Mouse (Mus musculus): Measurements from ENCODE around the gene Gm49721.
"Not testable (repeated sequence)": the region's sequence is repeated elsewhere in the genome, so short reads cannot be mapped to it uniquely, and the experiment has no call there.

Gm49721 gene

DNA sequence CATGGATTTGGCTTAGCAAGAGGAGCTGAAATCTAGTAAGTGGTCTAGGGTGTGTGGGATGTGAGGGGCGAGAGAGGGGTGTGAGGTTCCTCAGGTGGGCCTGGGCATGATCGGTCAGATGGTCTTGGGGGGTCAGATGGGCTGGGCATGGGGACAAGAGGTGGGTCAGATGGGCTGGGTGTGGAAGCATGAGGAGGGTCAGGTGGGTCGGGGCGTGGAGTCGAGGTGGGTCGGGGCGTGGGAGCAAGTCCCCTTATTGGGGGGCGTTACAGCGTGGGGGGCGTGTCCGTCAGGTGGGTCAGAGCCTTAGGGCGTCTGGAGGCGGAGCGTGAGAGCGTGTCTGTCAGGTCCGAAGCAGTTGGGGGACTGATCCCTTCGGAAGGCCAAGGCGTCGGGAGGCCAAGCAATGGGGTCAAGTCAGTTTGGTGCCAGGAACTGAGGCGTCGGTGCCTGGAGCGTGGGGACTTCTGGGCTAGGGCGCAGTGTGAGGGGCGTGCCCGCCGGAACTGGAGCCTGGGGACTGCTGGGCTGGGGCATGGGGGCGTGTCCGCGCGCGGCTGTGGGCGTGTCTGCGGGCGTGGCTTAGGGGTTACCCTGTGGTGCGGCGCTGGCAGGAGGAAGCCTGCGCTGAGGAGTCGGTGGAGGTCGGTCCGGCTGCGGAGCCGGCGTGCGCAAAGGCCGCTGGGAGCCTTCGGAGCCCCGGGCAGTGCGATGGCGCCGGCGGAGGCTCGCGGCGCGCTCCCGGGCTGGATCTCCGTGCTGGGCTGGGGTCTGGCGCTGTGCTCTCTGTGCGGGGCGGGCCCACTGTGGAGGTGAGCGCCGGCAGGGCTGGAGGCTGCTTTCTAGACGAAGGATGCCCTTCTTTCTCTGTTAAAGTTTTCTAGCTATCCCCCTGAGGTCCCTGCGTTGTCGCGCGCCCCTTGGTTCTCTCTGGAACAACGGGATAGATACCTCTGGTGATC is at the start of gene Gm49721:
Gene Gm49721, plus strand, starts transcription at position 618 of the 962 bp plus-strand sequence.
- peak; percentile 75 to 88 for DNase-seq

DNA sequence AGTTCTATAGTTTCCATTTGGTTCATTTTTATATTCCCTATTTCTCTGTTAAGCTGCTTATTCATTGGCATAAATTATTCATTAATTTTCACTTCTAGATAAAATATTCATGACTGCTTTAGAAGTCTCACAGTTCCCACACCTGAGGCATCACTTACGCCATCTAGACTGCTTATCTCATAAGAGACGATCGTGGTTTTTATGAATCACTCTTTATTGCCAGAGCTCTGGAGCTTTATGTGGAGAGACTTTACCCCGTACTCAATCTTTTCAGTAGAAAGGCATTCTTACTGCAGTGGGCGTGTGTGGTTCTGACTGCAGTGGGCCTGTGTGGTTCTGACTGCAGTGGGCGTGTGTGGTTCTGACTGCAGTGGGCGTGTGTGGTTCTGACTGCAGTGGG is 47.1 kb upstream of the Gm49721 start:
- not testable (repeated sequence) for DNase-seq

DNA sequence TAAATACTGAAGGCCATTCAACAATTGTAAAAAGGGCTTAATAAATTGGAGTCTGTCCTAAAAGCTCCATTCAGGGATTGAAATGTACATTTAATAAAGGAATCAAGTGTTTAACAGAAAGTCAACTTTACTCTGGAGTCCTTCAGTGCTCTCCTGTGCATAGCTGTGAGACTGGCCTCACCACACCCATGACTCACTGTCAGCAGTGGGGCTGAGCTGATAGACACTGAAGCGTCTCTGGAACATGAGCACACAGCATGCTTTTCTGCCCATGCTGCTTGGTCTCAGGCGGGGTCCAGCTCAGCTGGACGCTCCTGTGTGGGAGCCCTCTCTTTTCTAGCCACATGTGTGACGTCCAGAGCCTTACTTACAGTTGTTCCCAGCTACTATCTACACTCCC is 36.1 kb upstream of the Gm49721 start:
- not testable (repeated sequence) for DNase-seq

DNA sequence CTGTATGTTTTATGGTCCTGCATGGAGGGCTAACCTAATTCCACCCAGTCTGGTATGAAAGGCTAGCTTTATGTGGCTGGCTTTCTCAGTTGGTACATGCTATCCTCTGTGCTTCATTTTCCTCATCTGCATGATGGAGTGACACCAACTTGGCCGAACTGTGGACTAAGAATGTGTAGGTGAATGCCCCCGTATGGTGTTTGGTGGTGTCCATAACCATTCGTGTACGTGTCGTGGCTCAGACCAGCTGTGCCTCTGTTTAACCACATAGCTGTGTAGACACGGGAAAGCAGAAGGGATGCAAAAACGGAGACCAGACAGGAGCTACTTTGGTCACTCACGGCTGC is 31.1 kb upstream of the Gm49721 start:
- not testable (repeated sequence) for DNase-seq

DNA sequence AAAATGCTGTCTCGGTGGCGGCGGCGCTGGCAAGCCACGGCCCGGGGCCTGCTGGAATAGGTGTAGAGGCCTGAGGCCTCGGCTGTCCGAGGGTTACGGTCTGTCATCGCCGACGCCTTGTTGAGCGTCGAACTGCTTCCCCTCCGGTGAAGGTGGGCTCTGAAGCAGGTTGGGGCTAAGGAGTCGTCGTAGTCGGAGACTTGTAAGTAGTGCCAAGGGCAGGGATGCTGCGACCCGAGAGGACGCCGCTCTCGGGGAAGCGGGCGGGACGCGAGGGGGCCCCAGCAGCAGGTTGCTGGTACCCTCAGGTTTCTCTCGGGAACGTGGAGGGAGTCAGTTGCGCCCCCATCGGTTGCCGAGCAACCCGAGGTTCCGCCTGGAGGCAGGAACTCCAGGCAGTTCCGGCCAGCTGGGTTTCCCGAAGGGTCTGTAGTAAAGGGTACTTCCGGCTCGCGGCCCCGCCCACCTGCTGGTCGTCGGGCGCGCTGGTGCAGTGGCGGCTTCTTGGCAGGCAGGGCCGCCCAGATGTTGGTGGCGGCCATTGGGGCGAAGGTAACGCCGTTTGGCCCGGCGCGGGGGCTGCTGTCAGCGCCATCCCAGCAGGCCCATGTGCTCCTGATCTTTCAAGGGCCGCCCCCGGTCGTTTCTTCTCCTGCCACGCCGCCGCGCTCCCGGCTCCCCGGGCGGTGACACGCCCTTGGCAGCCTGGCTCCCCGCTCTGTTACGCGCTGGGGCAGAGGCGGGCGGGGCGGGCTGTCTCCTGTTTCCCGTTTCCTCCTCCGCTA is 30.5 kb upstream of the Gm49721 start, which contains the start of gene Rsph3b:
Gene Rsph3b, minus strand, starts transcription at position 699 of the 785 bp plus-strand sequence.
- peak; percentile 88 to 94 for DNase-seq

DNA sequence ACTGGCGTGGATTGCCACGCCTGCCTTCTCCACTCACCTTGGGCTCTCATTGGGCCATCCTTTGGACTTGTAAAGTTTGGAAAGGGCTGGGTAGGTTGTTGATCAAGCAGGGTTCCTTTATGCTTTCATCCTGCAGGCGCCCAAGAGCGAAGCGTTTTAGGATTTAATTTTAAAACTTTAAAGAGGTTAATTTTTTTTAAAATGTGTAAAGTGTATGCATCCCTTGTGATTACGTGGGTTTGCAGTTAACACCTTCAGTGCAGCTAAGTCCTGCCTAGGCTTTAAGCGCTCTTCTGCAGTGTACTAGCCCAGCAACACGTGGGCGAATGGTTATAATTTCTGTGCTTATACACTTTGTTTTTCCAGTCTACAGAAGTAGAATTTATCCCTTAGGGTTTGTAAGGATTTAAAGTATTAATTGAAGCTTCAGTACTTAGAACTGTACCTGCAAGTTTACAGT is 29.9 kb upstream of the Gm49721 start:
- not testable (repeated sequence) for DNase-seq

DNA sequence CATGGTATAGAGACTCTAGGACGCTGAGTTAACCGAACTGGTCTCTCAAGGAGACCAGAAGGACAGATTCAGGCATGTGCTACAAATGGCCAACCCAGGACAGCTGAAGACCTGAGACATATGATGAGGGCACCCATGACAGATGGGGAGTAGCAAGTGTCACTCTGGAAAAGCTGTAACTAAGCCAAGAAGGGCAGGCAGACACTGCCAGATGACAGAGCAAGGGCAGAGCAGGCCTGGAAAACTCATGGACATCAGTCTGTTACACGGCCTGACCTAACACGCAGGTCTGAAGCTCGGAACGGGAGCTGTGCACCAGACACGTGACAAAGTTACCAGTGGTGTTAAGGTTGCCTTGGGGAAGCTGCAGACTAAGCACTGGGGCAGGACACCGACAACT is 19.8 kb upstream of the Gm49721 start:
- not testable (repeated sequence) for DNase-seq

DNA sequence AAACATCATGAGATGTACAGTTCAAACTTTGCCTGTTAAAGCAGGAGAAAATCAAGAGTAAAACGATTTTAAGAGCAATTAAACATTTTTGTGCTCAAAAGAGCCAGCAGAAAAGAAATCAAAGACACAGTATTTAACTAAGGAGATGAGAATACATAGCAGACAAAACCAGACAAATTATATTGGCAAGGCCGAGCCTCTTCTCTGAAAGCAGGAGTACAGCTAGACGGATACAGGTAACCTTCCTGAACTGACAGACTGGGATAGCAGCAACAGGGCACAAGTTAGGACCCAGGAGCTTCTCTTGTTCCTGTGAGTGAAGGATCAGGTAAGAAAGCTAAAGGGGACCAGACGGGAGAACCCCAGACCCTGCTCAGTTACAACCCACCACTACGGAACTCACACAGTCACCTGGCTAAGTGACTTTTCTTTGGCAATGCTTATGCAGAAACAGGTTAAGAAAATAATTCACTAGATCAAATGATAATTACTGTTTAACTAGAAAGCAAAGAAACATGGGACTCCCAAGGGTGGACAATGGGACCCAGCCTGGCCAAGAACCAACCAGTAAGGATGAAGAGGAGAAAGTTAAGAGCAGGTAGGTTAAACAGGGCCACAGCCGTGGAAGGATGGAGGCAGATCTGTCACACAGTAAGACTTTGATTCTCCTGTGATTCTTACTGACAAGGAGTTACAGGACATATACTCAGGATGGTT is 19.0 kb upstream of the Gm49721 start:
- not testable (repeated sequence) for DNase-seq

DNA sequence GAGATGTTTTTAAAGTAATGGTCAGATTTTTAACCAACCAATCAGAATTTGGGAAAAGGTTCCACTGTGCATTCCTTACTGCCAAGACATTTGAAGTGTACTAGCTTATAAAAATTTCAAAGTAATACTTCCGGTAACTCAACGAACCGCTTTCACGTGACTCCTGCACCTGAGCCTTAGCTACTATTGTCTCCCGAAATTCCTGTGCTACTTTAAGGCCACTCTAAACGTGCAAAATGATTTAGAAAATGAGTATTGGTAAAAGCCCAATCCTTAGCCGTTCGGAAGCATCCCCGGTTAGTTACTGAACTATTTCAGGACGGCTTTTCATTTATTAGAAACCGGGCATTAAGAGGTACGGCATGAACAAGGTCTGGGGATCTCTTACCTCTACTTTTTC is 18.4 kb upstream of the Gm49721 start:
- not testable (repeated sequence) for DNase-seq

DNA sequence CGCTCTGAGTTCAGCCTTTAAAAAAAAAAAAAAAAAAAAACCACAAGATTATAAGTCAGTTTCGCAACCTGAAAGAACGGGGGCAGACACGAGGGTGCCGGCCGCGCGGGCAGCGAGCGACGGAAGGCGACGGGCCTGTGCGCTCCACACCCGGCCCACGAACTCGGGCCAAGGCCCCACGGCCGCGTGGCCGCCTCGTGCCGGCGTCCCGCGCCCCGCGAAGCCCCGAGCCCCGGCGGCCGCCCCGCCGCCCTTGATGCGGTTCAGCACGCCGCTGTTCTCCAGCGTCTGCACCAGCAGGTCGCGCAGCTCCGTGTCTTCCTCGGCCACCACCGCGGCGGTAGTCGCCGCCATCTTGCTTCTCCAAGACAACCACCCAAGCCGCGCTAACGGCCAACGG is 17.9 kb upstream of the Gm49721 start, which contains the start of gene Tagap1:
Gene Tagap1, minus strand, starts transcription at position 381 of the 400 bp plus-strand sequence.
- peak; percentile 43 to 66 for DNase-seq

DNA sequence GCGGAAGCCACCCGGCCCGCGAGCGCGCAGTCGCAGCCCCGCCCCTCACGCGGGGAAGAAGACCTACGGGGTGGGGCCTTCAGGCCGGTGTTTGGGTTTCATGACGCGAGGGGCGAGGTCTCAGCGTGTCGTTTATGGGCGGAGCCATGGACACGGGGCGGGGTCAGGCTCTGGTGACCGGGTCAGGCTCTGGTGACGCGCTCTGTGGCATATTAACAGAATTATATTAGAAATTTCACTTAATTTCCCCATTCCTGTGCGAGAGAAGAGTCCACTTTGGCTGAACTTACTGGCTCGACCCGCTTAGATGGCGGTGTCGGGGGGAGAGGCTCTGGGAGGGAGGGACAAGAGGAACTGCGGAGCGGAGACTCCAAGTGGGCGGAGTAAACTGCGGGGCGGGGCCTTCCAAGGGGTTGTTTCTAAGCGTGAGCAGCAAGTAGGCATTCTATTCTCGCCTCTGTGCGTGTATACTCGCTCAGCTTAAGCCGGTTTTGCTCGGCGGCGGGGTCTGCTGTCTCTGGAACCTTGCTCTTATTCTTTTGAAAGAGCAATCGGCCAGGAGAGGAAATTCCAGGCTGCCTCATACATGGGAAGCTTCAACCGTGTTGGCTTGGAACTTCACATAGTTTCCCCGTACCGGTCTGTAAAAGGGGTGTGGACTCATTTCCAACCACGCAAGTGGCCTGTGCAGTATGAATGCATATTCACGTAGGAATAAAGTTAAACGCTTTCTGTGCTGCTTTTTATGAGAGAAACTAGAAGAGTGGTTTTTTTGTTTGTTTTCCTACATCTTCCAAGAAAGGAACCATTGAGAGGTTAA is 17.3 kb upstream of the Gm49721 start:
- DNase-seq: peak in 1 of 2 experiments; percentile 46

DNA sequence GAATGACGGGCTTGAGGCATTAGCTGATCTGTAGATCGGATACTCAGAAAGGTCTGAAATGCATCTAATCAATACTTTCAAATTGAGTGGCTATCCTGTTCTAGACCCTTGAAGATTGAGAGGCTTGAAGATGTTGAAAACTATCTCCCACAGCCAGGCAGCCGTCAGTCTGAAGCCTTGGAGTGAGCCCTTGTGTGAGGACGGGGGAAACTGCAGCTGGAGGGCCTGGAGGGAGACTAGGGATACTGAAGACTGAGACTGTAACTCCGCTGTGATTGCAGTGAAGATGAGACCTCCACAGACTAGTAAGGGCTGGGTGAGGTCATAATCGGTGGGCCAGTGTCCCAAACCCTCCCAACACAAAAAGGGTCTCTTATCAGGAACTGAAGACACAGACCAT is 16.4 kb upstream of the Gm49721 start:
- not testable (repeated sequence) for DNase-seq

DNA sequence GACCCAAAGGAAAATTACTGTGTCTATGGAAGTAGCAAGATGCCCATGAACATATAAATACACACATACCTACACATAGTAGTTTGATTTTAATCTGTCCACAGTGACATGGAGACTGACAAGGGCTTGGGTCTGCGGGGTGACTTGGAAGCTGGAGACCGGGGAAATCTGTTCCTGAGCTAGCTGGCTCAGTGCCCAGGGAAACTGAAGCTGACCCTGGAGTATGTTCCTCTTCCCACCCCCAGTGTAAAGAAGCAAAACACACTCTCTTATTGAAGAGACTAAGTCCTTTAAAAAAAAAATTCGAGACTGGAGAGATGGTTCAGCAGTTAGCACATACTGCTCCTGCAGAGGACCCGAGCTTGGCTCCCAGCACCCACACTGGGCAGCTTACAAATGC is 15.8 kb upstream of the Gm49721 start:
- peak; percentile 24 to 34 for DNase-seq

DNA sequence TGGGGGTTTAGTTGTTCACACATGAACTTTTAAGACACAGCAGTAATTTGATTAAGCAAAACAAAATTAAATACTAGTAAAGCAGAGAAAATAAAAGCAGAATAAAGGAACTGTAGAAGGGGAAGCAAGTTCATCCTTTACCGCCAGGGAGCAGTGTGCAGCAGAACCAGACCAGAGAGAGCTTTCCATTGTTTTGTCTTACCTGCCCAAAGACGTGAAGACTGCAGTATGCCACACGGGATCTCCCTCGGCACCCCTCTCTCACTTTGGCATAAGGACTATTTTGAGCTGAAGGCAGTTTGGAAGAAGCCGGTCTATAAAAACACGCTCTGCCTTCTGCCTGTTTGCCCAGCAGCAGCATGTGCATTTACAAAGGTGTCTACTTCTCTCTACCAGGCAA is 13.3 kb upstream of the Gm49721 start:
- peak; percentile 39 to 51 for DNase-seq

DNA sequence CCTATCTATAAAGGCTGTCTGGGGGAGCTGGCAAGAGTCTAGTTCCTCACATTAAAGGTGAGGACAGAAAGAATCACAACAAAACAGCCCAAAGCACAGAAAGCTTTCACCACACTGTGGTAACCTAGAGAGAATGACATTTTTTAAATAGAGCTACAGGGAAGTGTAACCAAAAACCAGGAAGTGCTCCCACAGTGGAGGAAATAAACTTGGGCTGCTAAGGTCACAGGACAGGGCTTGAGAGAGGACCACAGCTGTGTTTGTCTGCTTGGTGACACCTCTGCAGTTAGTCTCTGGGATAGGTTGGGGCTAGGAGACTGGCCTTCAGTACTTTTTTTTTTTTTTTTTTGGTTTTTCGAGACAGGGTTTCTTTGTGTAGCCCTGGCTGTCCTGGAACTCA is 11.0 kb upstream of the Gm49721 start:
- not testable (repeated sequence) for DNase-seq

DNA sequence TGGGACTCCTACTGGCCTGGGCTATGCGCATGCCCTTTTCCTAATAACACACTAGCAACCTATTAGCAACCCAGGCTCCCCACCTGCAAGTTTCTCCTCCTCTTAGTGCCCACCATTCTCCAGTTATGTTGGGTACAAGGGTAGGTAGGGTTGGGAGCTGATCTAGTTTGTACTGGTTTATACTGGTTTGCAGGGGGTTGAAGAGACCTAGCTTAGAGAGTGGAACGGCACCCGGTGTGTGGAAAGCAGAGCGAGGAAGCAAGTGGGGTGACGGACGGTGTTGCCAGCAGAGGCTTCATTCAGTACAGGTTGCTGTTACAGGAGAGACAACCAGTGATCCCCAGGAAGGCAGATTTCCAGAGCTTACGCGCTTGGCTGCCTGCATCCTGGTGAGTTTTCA is 8.4 kb upstream of the Gm49721 start, which contains the start of gene Rnaset2b:
Gene Rnaset2b, plus strand, starts transcription at position 301 of the 400 bp plus-strand sequence.
- DNase-seq: not testable (repeated sequence)

DNA sequence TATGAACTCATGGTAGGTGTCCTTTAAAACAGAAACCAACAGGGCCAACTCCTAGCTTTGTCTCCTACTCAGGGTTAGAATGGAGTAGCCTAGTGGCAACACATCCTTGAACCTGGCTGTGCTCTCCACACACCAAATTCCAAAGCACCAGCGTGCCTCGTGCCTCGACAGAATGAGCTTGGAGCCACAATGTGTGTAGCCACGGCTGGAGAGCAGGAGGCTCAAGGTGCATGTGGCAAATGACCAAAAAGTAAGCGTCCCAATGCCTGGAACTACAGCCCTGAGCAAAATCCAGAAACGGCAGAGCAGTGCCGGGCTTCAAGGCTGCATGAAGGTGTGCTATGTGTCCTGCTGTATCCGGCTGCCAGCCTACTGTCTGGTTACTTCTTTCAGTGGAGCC is 7.5 kb upstream of the Gm49721 start:
- not testable (repeated sequence) for DNase-seq

DNA sequence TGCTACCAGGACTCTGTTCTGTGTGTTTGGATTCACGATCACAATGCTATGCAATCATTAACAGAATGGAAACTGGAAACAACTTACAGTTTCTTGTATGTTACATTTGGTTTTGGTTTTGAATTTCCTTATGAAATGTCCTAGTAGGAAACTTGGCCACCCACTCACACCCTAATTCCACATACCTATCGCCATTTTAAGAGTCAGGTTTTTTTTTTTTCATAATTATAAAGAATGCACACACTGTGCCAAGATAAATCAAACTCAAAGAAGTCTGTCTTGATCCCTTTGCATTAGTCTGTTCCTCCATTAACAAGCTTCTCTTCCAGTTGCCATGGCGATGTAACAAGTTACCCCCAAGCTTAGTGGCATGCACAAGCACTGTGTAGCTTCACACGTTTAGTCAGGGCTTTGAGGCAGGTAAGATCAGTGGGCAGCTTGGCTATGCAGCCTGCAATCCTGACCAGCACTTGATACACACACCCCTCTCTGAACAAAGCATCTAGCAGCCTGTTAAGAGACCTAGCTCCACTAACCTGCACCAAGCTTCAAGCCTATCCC is 5.8 kb upstream of the Gm49721 start:
- not testable (repeated sequence) for DNase-seq

DNA sequence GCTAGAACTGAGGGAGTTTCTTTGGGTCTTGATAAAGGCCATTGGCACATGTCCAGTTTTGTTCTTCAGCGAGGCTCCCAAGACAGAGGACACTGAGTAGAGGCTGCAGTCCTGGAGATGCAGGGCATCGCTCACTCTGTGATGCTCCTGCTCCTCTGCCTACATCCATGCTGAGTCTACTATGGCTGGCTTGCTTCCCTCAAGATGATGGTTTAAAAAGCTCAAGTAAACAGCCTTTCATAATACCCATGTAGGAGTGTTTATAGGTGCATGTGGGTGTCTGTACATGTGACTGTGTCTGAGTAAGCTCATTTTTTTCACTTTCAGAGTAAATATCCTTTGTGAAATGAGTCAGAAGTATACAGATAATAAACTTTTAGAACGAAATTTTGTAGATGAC is 3.7 kb upstream of the Gm49721 start:
- DNase-seq: not testable (repeated sequence)

DNA sequence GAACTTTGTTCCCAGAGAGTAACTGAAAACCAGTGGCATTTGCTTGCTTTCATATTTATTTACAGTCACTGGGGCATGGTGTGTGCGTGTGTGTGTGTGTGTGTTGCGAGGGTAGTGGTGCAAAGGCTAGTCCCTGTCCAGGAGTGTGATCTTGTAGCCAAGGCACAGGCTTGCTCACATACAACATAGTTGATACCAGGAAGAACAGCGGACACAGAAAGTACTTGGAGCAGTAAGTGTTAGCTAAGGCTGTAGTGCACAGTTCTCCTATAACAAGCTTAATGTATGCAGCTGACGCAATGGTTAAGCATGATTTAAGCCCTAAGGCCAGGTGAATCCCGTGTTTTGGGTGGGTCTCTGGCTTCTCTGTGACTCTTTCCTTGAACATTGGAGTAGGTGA is 676 bp downstream of the Gm49721 start:
- DNase-seq: peak in 1 of 2 experiments; percentile 35

DNA sequence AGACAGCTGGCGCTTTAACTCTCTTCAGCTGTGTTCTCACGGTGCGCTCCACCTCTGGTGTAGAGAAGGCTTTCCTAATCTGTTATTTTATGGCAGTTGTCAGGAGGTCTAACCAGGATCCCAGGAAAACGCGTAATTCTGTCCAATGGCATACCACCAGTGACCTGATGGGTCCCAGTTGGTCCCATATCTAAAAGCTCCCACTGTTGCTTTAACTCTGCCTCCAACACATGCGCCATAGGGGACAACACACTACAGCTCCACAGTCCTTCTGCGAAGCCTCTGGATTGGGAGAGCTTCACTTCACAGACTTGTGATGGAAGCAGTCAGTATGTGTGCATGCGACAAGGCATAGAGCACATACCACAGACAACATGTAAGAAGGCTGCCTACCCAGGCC is 1.4 kb downstream of the Gm49721 start:
- not testable (repeated sequence) for DNase-seq

All from kidney, postnatal 4 days (tissue).